8 mouse cellular contexts compared by ENCODE assay signal in genomic region chr7:99181619-99182431, GRCm38 (mm10). TPM values are rescaled to one million over a fixed set of nuclear protein-coding genes. Genes with fewer than 3 reads are reported as not detected.
DNase-seq lines count a peak whose midpoint lies in the region; ATAC-seq and TF ChIP-seq lines count a peak whose summit lies in the region.

No protein-coding gene starts in this region.

- TF ChIP-seq POLR2A in testis, adult 2 months (IDR thresholded peaks at IDR 0.05; ENCODE audit: control insufficient read depth, low read depth, low read length) = no peak

- no peak for DNase-seq in testis, postnatal 14 days (ENCODE audit: low spot score)
- DNase-seq in hindlimb bud, embryonic 11.5 days (ENCODE audit: extremely low spot score, low read depth, low spot score) = peak; percentile 1
- DNase-seq in liver, embryonic 11.5 days (ENCODE audit: low spot score) = no peak
- no peak for DNase-seq in adrenal gland, postnatal 10 days
- no peak for DNase-seq in urinary bladder, postnatal 10 days (ENCODE audit: low spot score)

- H3K4me2 ChIP-seq in embryonic facial prominence, embryonic 15.5 days (replicated peaks) = peak overlapping the region; percentile 98
- H3K4me2 ChIP-seq in liver, embryonic 11.5 days = peak overlapping the region; percentile 100
- peak overlapping the region; percentile 97 for H3K4me2 ChIP-seq in neural tube, embryonic 14.5 days (ENCODE audit: low read depth, low read length)

- TF ChIP-seq CTCF in testis, adult 2 months (IDR thresholded peaks at IDR 0.05; ENCODE audit: control insufficient read depth, insufficient read depth, insufficient replicate concordance, low read depth, low read length) = 0 out of 2 replicates have a peak, but pooled peaks have one; percentile 9

- peak overlapping the region; percentile 88 for H3K4me3 ChIP-seq in testis, adult 2 months (ENCODE audit: control insufficient read depth, low read depth, low read length)
- peak overlapping the region; percentile 78 for H3K4me3 ChIP-seq in embryonic facial prominence, embryonic 15.5 days (replicated peaks)
- H3K4me3 ChIP-seq in liver, embryonic 11.5 days (ENCODE audit: low read depth, low read length) = peak overlapping the region; percentile 74
- H3K4me3 ChIP-seq in neural tube, embryonic 14.5 days (ENCODE audit: low read depth, low read length) = peak overlapping the region; percentile 78

- ATAC-seq in embryonic facial prominence, embryonic 15.5 days (ENCODE audit: insufficient number of reproducible peaks, low FRiP score, low TSS enrichment, low read depth) = no peak
- no peak; the same call in 1 of the 2 replicates for ATAC-seq in liver, embryonic 11.5 days (replicated peaks; ENCODE audit: low FRiP score)
- ATAC-seq in neural tube, embryonic 14.5 days (ENCODE audit: low read depth) = no peak; the same call in 1 of the 2 replicates

- H3K9ac ChIP-seq in embryonic facial prominence, embryonic 15.5 days = peak overlapping the region; percentile 91
- H3K9ac ChIP-seq in liver, embryonic 11.5 days (ENCODE audit: low read depth, low read length) = peak overlapping the region; percentile 72
- peak overlapping the region; percentile 94 for H3K9ac ChIP-seq in neural tube, embryonic 14.5 days (replicated peaks; ENCODE audit: low read depth, low read length)

- WGBS in embryonic facial prominence, embryonic 15.5 days = 18% methylated on average over 14 of the region's 14 CpGs
- 22% methylated on average over 14 of the region's 14 CpGs for WGBS in liver, embryonic 11.5 days
- 19% methylated on average over 14 of the region's 14 CpGs for WGBS in neural tube, embryonic 14.5 days

- H3K9me3 ChIP-seq in embryonic facial prominence, embryonic 15.5 days (replicated peaks) = no peaks in the 10 kb centered on the region
- no peaks in the 10 kb centered on the region for H3K9me3 ChIP-seq in liver, embryonic 11.5 days (ENCODE audit: control insufficient read depth, low read length)
- H3K9me3 ChIP-seq in neural tube, embryonic 14.5 days (ENCODE audit: control insufficient read depth, low read length) = no peaks in the 10 kb centered on the region

- H3K27ac ChIP-seq in testis, adult 2 months (ENCODE audit: control insufficient read depth, insufficient read depth, low read depth, low read length) = peak overlapping the region; percentile 51
- H3K27ac ChIP-seq in embryonic facial prominence, embryonic 15.5 days (replicated peaks) = peak overlapping the region; percentile 65
- H3K27ac ChIP-seq in liver, embryonic 11.5 days (ENCODE audit: low read depth, low read length) = no peak overlapping the region
- H3K27ac ChIP-seq in neural tube, embryonic 14.5 days (ENCODE audit: low read depth, low read length) = no peak overlapping the region

- H3K4me1 ChIP-seq in testis, adult 2 months (ENCODE audit: control insufficient read depth, insufficient read depth, low read length) = peaks cover 5% of the 10 kb centered on the region
- peaks cover 14% of the 10 kb centered on the region for H3K4me1 ChIP-seq in embryonic facial prominence, embryonic 15.5 days
- H3K4me1 ChIP-seq in liver, embryonic 11.5 days (replicated peaks; ENCODE audit: control insufficient read depth, insufficient read depth, low read length) = peaks cover 4% of the 10 kb centered on the region
- 0 out of 2 replicates have a peak, but pooled peaks cover 3% of the 10 kb centered on the region for H3K4me1 ChIP-seq in neural tube, embryonic 14.5 days (ENCODE audit: control insufficient read depth, insufficient read depth, low read length)

- no peaks in the 10 kb centered on the region for H3K27me3 ChIP-seq in testis, adult 2 months (ENCODE audit: control insufficient read depth, insufficient read depth, low read length)
- H3K27me3 ChIP-seq in embryonic facial prominence, embryonic 15.5 days = no peaks in the 10 kb centered on the region
- peaks cover 13% of the 10 kb centered on the region for H3K27me3 ChIP-seq in liver, embryonic 11.5 days (replicated peaks; ENCODE audit: control insufficient read depth, insufficient read depth, low read length)
- H3K27me3 ChIP-seq in neural tube, embryonic 14.5 days (ENCODE audit: control insufficient read depth, insufficient read depth, low read length) = peaks cover 4% of the 10 kb centered on the region

- H3K36me3 ChIP-seq in testis, adult 2 months (ENCODE audit: control insufficient read depth, insufficient read depth, low read length) = no peaks in the 10 kb centered on the region
- no peaks in the 10 kb centered on the region for H3K36me3 ChIP-seq in embryonic facial prominence, embryonic 15.5 days
- no peaks in the 10 kb centered on the region for H3K36me3 ChIP-seq in liver, embryonic 11.5 days (ENCODE audit: control insufficient read depth, insufficient read depth, low read length)
- H3K36me3 ChIP-seq in neural tube, embryonic 14.5 days (ENCODE audit: control insufficient read depth, insufficient read depth, low read length) = no peaks in the 10 kb centered on the region

RNA-seq across cellular contexts. Expression of gene Dgat2, which starts 0.7 kb away (rescaled TPM):
- polyA plus RNA-seq in testis, adult 2 months (2012; rRNA removed) = 315 and 324 TPM in 2 replicates
- 81.8 and 98.5 TPM in 2 replicates for polyA plus RNA-seq in embryonic facial prominence, embryonic 15.5 days (2015; fragmentation: Nextera tagmentation; extraction: Ambion mirVana)
- polyA plus RNA-seq in liver, embryonic 11.5 days (2014; fragmentation: Nextera tagmentation; extraction: Ambion mirVana) = 59.9 and 60.1 TPM in 2 replicates
- polyA plus RNA-seq in neural tube, embryonic 14.5 days (2014; fragmentation: Nextera tagmentation; extraction: Ambion mirVana) = 18.7 and 21.1 TPM in 2 replicates
- total RNA-seq in adrenal gland, postnatal 10 days (2021) = 100 to 1,000 TPM; 492 to 561 TPM

RNA-seq across cellular contexts. Expression of gene Uvrag, which starts 40.9 kb away (rescaled TPM):
- polyA plus RNA-seq in testis, adult 2 months (2012; rRNA removed) = 2.6 and 3.3 TPM in 2 replicates
- 17.3 and 18.9 TPM in 2 replicates for polyA plus RNA-seq in embryonic facial prominence, embryonic 15.5 days (2015; fragmentation: Nextera tagmentation; extraction: Ambion mirVana)
- polyA plus RNA-seq in liver, embryonic 11.5 days (2014; fragmentation: Nextera tagmentation; extraction: Ambion mirVana) = 14.5 and 16.2 TPM in 2 replicates
- 20.9 and 23.8 TPM in 2 replicates for polyA plus RNA-seq in neural tube, embryonic 14.5 days (2014; fragmentation: Nextera tagmentation; extraction: Ambion mirVana)
- 10 to 100 TPM; 31.8 to 38.0 TPM for total RNA-seq in adrenal gland, postnatal 10 days (2021)

RNA-seq across cellular contexts. Expression of gene Mogat2, which starts 56.6 kb away (rescaled TPM):
- 0.11 TPM in 1 of 2 replicates, not detected in the other for polyA plus RNA-seq in testis, adult 2 months (2012; rRNA removed)
- polyA plus RNA-seq in embryonic facial prominence, embryonic 15.5 days (2015; fragmentation: Nextera tagmentation; extraction: Ambion mirVana) = 2.5 TPM in 2 replicates
- polyA plus RNA-seq in liver, embryonic 11.5 days (2014; fragmentation: Nextera tagmentation; extraction: Ambion mirVana) = 37.8 and 42.2 TPM in 2 replicates
- 0.92 and 2.2 TPM in 2 replicates for polyA plus RNA-seq in neural tube, embryonic 14.5 days (2014; fragmentation: Nextera tagmentation; extraction: Ambion mirVana)
- total RNA-seq in adrenal gland, postnatal 10 days (2021) = under 1 TPM in 1 of 2 experiments, not detected in 1; 0.39 TPM

Comparison
In these comparisons a context has a peak if more than half of its experiments do, and no peak if none do; other contexts are left out.
1. H3K27ac ChIP-seq: peak in testis, adult 2 months (single experiment) and embryonic facial prominence, embryonic 15.5 days (single experiment); none in liver, embryonic 11.5 days (single experiment) and neural tube, embryonic 14.5 days (single experiment).
2. RNA of gene Mogat2, which starts 56.6 kb away (polyA plus RNA-seq): 37.8 to 42.2 TPM in liver, embryonic 11.5 days; 2.5 TPM in embryonic facial prominence, embryonic 15.5 days, 0.92 to 2.2 TPM in neural tube, embryonic 14.5 days and 0.11 TPM in testis, adult 2 months; every median in the first group is over 10 times any median in the second.
3. Peak in every context shown above with its lines, with median percentiles within 50 percentile points of each other: H3K4me3 ChIP-seq, H3K4me2 ChIP-seq and H3K9ac ChIP-seq.